Mouse (Mus musculus) C2C12 (cell line): Measurements from ENCODE around the gene Ntf5. TPM values are rescaled to one million over a fixed set of nuclear protein-coding genes. Genes with fewer than 3 reads are reported as not detected.

Experiments
- H3K27me3 ChIP-seq: one replicate; pipeline ENCODE4 v1.6.1; 2011; ENCODE audit not compliant: control insufficient read depth, insufficient read depth, insufficient read length
- H3K36me3 ChIP-seq: one replicate; pipeline ENCODE4 v1.6.1; 2011; ENCODE audit not compliant: control insufficient read depth, insufficient read depth
- H3K4me3 ChIP-seq: one replicate; pipeline ENCODE4 v1.5.1; 2011; ENCODE audit warnings: mild to moderate bottlenecking, control low read depth; ENCODE audit not compliant: poor library complexity, insufficient read depth, severe bottlenecking
- H3K79me2 ChIP-seq: one replicate; pipeline ENCODE4 v1.6.1; 2011; ENCODE audit not compliant: control insufficient read depth, insufficient read depth
- H3K79me3 ChIP-seq: one replicate; pipeline ENCODE4 v1.6.1; 2011; ENCODE audit warnings: low read depth, control low read depth
- H3ac ChIP-seq: one replicate; pipeline ENCODE3; 2011; ENCODE audit warnings: low read depth; ENCODE audit not compliant: control insufficient read depth, insufficient read length
- CEBPB ChIP-seq: IDR thresholded peaks from one replicate; pipeline ENCODE4 v1.6.1; 2011; ENCODE audit warnings: low read depth, mild to moderate bottlenecking, control low read depth, moderate library complexity
- CTCF ChIP-seq: IDR thresholded peaks from one replicate; pipeline ENCODE4 v1.5.1; 2011; ENCODE audit not compliant: control insufficient read depth, insufficient read depth, insufficient read length
- FOSL1 ChIP-seq: IDR thresholded peaks from one replicate; pipeline ENCODE4 v1.8.0; 2011; ENCODE audit warnings: mild to moderate bottlenecking, low read length; ENCODE audit not compliant: poor library complexity, insufficient read depth, severe bottlenecking
- MAX ChIP-seq: IDR thresholded peaks from one replicate; pipeline ENCODE4 v1.6.1; 2011; ENCODE audit warnings: mild to moderate bottlenecking, control low read depth
- MYOD1 ChIP-seq: IDR thresholded peaks from one replicate; pipeline ENCODE4 v1.6.1; 2011; ENCODE audit warnings: low read depth; ENCODE audit not compliant: control insufficient read depth, insufficient read length
- MYOG ChIP-seq: IDR thresholded peaks from one replicate; pipeline ENCODE4 v1.6.1; 2011; ENCODE audit not compliant: control insufficient read depth, insufficient read length; ENCODE audit errors: extremely low read depth
- USF1 ChIP-seq: IDR thresholded peaks from one replicate; pipeline ENCODE4 v1.6.1; 2011; ENCODE audit warnings: low read depth, mild to moderate bottlenecking, control low read depth, moderate library complexity
- polyA plus RNA-seq: library from polyadenylated mRNA; unstranded; fragments of >200 nt; fragmentation: generic; extraction: Trizol; gene quantifications from one replicate; pipeline ENCODE4 v1.2.1, GENCODE M21; 2012; ENCODE audit warnings: missing spikeins

The Ntf5 gene
- polyA plus RNA-seq, 1 experiment, result 0.92 TPM

- peaks cover 36% of the 10 kb centered on the region for H3K79me3 ChIP-seq
- H3ac ChIP-seq, result peak overlapping the region; percentile 68
- H3K79me2 ChIP-seq, result peaks cover 69% of the 10 kb centered on the region
- no peaks in the 10 kb centered on the region for H3K27me3 ChIP-seq
- H3K4me3 ChIP-seq, result peak overlapping the region; percentile 44
- TF ChIP-seq MYOG (no peak), CEBPB (no peak), FOSL1 (no peak), MAX (no peak), MYOD1 (no peak), CTCF (no peak), USF1 (no peak)
- peaks cover 13% of the 10 kb centered on the region for H3K36me3 ChIP-seq
Measured at GRCm38 (mm10) chr7:45435038-45435437, 21.5 kb downstream of the Ntf5 start.

GRCm38 (mm10) chr7:45436444-45436843 is 22.9 kb downstream of the Ntf5 start:
- Histone ChIP-seq H3K4me3 (no peak overlapping the region), H3K79me2 (peaks cover 55% of the 10 kb centered on the region), H3K79me3 (peaks cover 28% of the 10 kb centered on the region), H3ac (no peak overlapping the region), H3K36me3 (peaks cover 7% of the 10 kb centered on the region), H3K27me3 (no peaks in the 10 kb centered on the region)
- TF ChIP-seq MAX, result no peak
- no peak for TF ChIP-seq CEBPB
- TF ChIP-seq MYOD1, result no peak
- TF ChIP-seq MYOG, result no peak
- TF ChIP-seq CTCF, result no peak
- no peak for TF ChIP-seq FOSL1
- no peak for TF ChIP-seq USF1

GRCm38 (mm10) chr7:45437046-45437445 is 23.6 kb downstream of the Ntf5 start:
- Histone ChIP-seq H3K4me3 (no peak overlapping the region), H3K36me3 (peaks cover 11% of the 10 kb centered on the region), H3ac (no peak overlapping the region), H3K79me2 (peaks cover 49% of the 10 kb centered on the region), H3K27me3 (no peaks in the 10 kb centered on the region), H3K79me3 (peaks cover 21% of the 10 kb centered on the region)
- no peak for TF ChIP-seq CTCF
- TF ChIP-seq USF1, result no peak
- no peak for TF ChIP-seq CEBPB
- no peak for TF ChIP-seq MAX
- TF ChIP-seq FOSL1, result no peak
- no peak for TF ChIP-seq MYOD1
- TF ChIP-seq MYOG, result no peak

GRCm38 (mm10) chr7:45437521-45438276 is 24.2 kb downstream of the Ntf5 start, which contains the start of gene Ruvbl2:
TSS of gene Ruvbl2 (minus strand) at chr7:45438096.
- Histone ChIP-seq H3K36me3 (peaks cover 11% of the 10 kb centered on the region), H3K79me2 (peaks cover 43% of the 10 kb centered on the region), H3K27me3 (no peaks in the 10 kb centered on the region), H3K79me3 (peaks cover 15% of the 10 kb centered on the region), H3ac (no peak within 1 kb of the TSS), H3K4me3 (no peak within 1 kb of the TSS)
- TF ChIP-seq CTCF (no peak), MYOD1 (no peak), FOSL1 (no peak), MAX (no peak), MYOG (no peak), USF1 (no peak), CEBPB (no peak)

- Histone ChIP-seq H3K36me3 (peaks cover 35% of the 10 kb centered on the region), H3K79me2 (no peaks in the 10 kb centered on the region)
- TF ChIP-seq MYOG (no peak), MYOD1 (no peak)
Measured at GRCm38 (mm10) chr7:45443526-45444420, 30.3 kb downstream of the Ntf5 start.

More at GRCm38 (mm10) chr7:45443526-45444420, 30.3 kb downstream of the Ntf5 start:
- H3ac ChIP-seq, result no peak overlapping the region
- no peaks in the 10 kb centered on the region for H3K27me3 ChIP-seq
- H3K79me3 ChIP-seq, result no peaks in the 10 kb centered on the region
- H3K4me3 ChIP-seq, result no peak overlapping the region
